Mouse (Mus musculus) limb, embryonic 14.5 days (tissue): ENCODE data around the gene Nxn. TPM values are rescaled to one million over a fixed set of nuclear protein-coding genes. Genes with fewer than 3 reads are reported as not detected.

Source experiments
- ATAC-seq: fragments of 200-750 bp; cut with Nextera tagmentation; 2 replicates; pipeline ENCODE4 v1.8.0; 2017; ENCODE audit warnings: low read depth, moderate number of reproducible peaks, moderate TSS enrichment; ENCODE audit not compliant: low FRiP score
- DNase-seq: peaks from one replicate; pipeline ENCODE4 v3.0.0-alpha.2; 2015; ENCODE audit warnings: low spot score
- H3K27ac ChIP-seq: fragments of 300-500 bp; sonication (generic); replicated peaks from 2 replicates; pipeline ENCODE4 v1.5.1; 2014; ENCODE audit warnings: low read depth, mild to moderate bottlenecking, low read length, moderate library complexity, mixed read lengths
- H3K27me3 ChIP-seq: fragments of 300-500 bp; sonication (generic); 2 replicates; pipeline ENCODE4 v1.6.1; 2014; ENCODE audit warnings: low read length, mixed read lengths; ENCODE audit not compliant: control insufficient read depth, insufficient read depth
- H3K36me3 ChIP-seq: fragments of 300-500 bp; sonication (generic); 2 replicates; pipeline ENCODE4 v1.6.1; 2014; ENCODE audit warnings: mild to moderate bottlenecking, low read length, moderate library complexity, mixed read lengths; ENCODE audit not compliant: control insufficient read depth, insufficient read depth
- H3K4me1 ChIP-seq: fragments of 300-500 bp; sonication (generic); 2 replicates; pipeline ENCODE4 v1.6.1; 2014; ENCODE audit warnings: antibody characterized with exemption, low read length, mixed read lengths; ENCODE audit not compliant: control insufficient read depth, insufficient read depth
- H3K4me2 ChIP-seq: fragments of 300-500 bp; sonication (generic); replicated peaks from 2 replicates; pipeline ENCODE4 v1.6.1; 2014; ENCODE audit warnings: low read depth, mild to moderate bottlenecking, low read length, moderate library complexity; ENCODE audit not compliant: severe bottlenecking
- H3K4me3 ChIP-seq: fragments of 300-500 bp; sonication (generic); replicated peaks from 2 replicates; pipeline ENCODE4 v1.5.1; 2014; ENCODE audit warnings: low read length
- H3K9ac ChIP-seq: fragments of 300-500 bp; sonication (generic); 2 replicates; pipeline ENCODE4 v1.6.1; 2014; ENCODE audit warnings: mild to moderate bottlenecking, low read depth, low read length, moderate library complexity; ENCODE audit not compliant: severe bottlenecking
- H3K9me3 ChIP-seq: fragments of 300-500 bp; sonication (generic); 2 replicates; pipeline ENCODE4 v1.6.1; 2016; ENCODE audit warnings: low read length; ENCODE audit not compliant: control insufficient read depth
- POLR2A ChIP-seq: fragments of 200-500 bp; IDR thresholded peaks from 2 replicates; pipeline ENCODE4 v1.8.0; 2012; ENCODE audit warnings: inconsistent platforms, mild to moderate bottlenecking, moderate library complexity, borderline replicate concordance; ENCODE audit not compliant: insufficient read depth, insufficient read length; ENCODE audit errors: extremely low read depth
- WGBS: fragments of 180-500 bp; shearing (Covaris S2); extraction: QIAGEN DNeasy Blood & Tissue Kit; methylation state at CpG from one replicate; pipeline ENCODE4 v1.1.7; 2014; 5-methylcytosine and 5-hydroxymethylcytosine counted together
- polyA plus RNA-seq, 2 experiments: library from polyadenylated mRNA; depleted of rRNA in 1 of 2; stranded (reverse) in 1 of 2; unstranded in 1 of 2; fragments of >200 nt; fragmentation: Nextera tagmentation in 1 of 2; extraction: Ambion mirVana in 1 of 2; gene quantifications; 2 replicates each; pipeline versions ENCODE4 v1.2.1 to v1.2.3; 2012 to 2014

The Nxn gene
- polyA plus RNA-seq, 2 experiments = 69.9 to 78.1 TPM

- Histone ChIP-seq H3K9me3 (no peaks in the 10 kb centered on the region), H3K36me3 (no peaks in the 10 kb centered on the region), H3K4me2 (no peak overlapping the region), H3K27me3 (no peaks in the 10 kb centered on the region), H3K27ac (no peak overlapping the region), H3K4me3 (no peak overlapping the region), H3K4me1 (peaks cover 50% of the 10 kb centered on the region), H3K9ac (no peak overlapping the region)
- DNase-seq = no peak
- WGBS = 27% methylated on average over 6 of the region's 6 CpGs
- no peak for TF ChIP-seq POLR2A
- ATAC-seq = no peak
These were observed 26.4 kb downstream of the Nxn start for GRCm38 (mm10) chr11:76372534-76372933.

DNA sequence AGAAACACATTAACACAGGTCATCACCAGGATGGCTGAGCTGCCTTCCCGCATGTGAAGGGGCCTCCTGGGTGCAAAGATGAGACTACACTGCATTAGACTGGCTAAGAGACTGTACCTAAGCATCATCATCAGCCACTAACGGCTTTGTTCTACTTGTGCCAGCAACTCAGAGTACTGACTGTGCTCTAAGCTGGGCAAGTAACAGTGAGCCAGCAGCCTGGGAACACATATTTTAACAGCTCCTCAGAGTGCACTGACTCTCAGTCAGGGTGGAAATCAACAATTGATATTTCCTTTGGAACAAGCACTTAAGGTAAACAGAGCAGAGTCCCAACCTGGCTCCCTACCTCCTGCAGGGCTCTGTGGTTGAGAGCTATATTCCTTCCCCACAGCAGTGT, 26.8 kb downstream of the Nxn start:
- ATAC-seq (no peak), DNase-seq (no peak)
- Histone ChIP-seq H3K9me3 (no peaks in the 10 kb centered on the region), H3K9ac (no peak overlapping the region), H3K4me1 (peaks cover 47% of the 10 kb centered on the region), H3K4me3 (no peak overlapping the region), H3K27ac (no peak overlapping the region), H3K36me3 (no peaks in the 10 kb centered on the region), H3K4me2 (no peak overlapping the region), H3K27me3 (no peaks in the 10 kb centered on the region)
- 51% methylated on average over 2 of the region's 2 CpGs for WGBS
- TF ChIP-seq POLR2A = no peak

GRCm38 (mm10) chr11:76370491-76370890, 28.4 kb downstream of the Nxn start:
- no peaks in the 10 kb centered on the region for H3K9me3 ChIP-seq
- H3K4me3 ChIP-seq = no peak overlapping the region
- H3K27ac ChIP-seq = no peak overlapping the region
- DNase-seq (no peak), ATAC-seq (no peak)
- no peaks in the 10 kb centered on the region for H3K36me3 ChIP-seq
- H3K4me1 ChIP-seq = peaks cover 40% of the 10 kb centered on the region
- H3K9ac ChIP-seq = no peak overlapping the region
- no peaks in the 10 kb centered on the region for H3K27me3 ChIP-seq
- no peak overlapping the region for H3K4me2 ChIP-seq
- TF ChIP-seq POLR2A = no peak

- Histone ChIP-seq H3K9me3 (no peaks in the 10 kb centered on the region), H3K4me3 (no peak overlapping the region), H3K4me1 (peaks cover 17% of the 10 kb centered on the region), H3K9ac (no peak overlapping the region), H3K27ac (no peak overlapping the region), H3K36me3 (0 out of 2 replicates have a peak, but pooled peaks cover 7% of the 10 kb centered on the region), H3K4me2 (no peak overlapping the region), H3K27me3 (no peaks in the 10 kb centered on the region)
- ATAC-seq (no peak), DNase-seq (no peak)
- no peak for TF ChIP-seq POLR2A
- WGBS = 85% methylated on average over 15 of the region's 15 CpGs
These were observed 32.2 kb downstream of the Nxn start for GRCm38 (mm10) chr11:76366720-76367119.

DNA sequence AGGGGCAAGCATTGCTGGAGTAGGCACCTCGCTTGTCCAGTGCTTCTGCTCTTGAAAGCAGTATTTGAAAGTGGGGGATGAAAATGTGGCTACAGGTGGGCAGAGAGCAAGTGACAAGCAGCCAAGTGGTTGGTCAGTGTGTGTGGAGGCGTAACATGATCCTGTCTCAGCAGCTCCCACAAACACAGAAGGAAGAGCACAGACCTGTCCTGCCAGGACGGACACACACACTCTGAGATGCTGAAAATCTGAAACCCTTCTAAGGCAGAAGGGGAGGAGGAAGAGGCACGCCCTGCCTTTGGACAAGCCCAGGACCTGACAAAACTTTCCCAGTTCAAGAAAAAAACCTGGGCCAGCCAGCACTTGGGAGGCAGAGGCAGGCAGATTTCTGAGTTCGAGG, 34.9 kb downstream of the Nxn start:
- H3K36me3 ChIP-seq = 0 out of 2 replicates have a peak, but pooled peaks cover 7% of the 10 kb centered on the region
- no peaks in the 10 kb centered on the region for H3K9me3 ChIP-seq
- no peak for TF ChIP-seq POLR2A
- H3K4me2 ChIP-seq = no peak overlapping the region
- H3K4me3 ChIP-seq = no peak overlapping the region
- peaks cover 27% of the 10 kb centered on the region for H3K4me1 ChIP-seq
- DNase-seq (no peak), ATAC-seq (no peak)
- no peak overlapping the region for H3K9ac ChIP-seq
- H3K27me3 ChIP-seq = no peaks in the 10 kb centered on the region
- WGBS = 64% methylated on average over 5 of the region's 5 CpGs
- no peak overlapping the region for H3K27ac ChIP-seq

GRCm38 (mm10) chr11:76363636-76364035, 35.3 kb downstream of the Nxn start:
- Histone ChIP-seq H3K36me3 (0 out of 2 replicates have a peak, but pooled peaks cover 7% of the 10 kb centered on the region), H3K27ac (no peak overlapping the region), H3K4me3 (no peak overlapping the region), H3K9ac (no peak overlapping the region), H3K4me1 (peaks cover 30% of the 10 kb centered on the region), H3K27me3 (no peaks in the 10 kb centered on the region), H3K9me3 (no peaks in the 10 kb centered on the region), H3K4me2 (no peak overlapping the region)
- WGBS = 10% methylated on average over 9 of the region's 9 CpGs
- TF ChIP-seq POLR2A = no peak
- ATAC-seq (no peak), DNase-seq (no peak)
